Mouse (Mus musculus) midbrain, embryonic 14.5 days (tissue): ENCODE measurements around the gene Erh. TPM values are rescaled to one million over a fixed set of nuclear protein-coding genes. Genes with fewer than 3 reads are reported as not detected.

Source experiments
- ATAC-seq: fragments of 200-750 bp; cut with Nextera tagmentation; 2 replicates; pipeline ENCODE4 v1.8.0; 2017; ENCODE audit warnings: moderate number of reproducible peaks, moderate library complexity; ENCODE audit not compliant: low FRiP score, low TSS enrichment
- DNase-seq: peaks from one replicate; pipeline ENCODE4 v3.0.0-alpha.2; 2015
- H3K27ac ChIP-seq: fragments of 300-500 bp; sonication (generic); replicated peaks from 2 replicates; pipeline ENCODE4 v1.5.1; 2014; ENCODE audit warnings: mild to moderate bottlenecking, low read depth, low read length, moderate library complexity
- H3K27me3 ChIP-seq: fragments of 300-500 bp; sonication (generic); 2 replicates; pipeline ENCODE4 v1.6.1; 2014; ENCODE audit warnings: low read length, control low read depth, mixed read lengths; ENCODE audit not compliant: control insufficient read depth, insufficient read depth
- H3K36me3 ChIP-seq: fragments of 300-500 bp; sonication (generic); 2 replicates; pipeline ENCODE4 v1.6.1; 2014; ENCODE audit warnings: low read length, control low read depth; ENCODE audit not compliant: control insufficient read depth, insufficient read depth
- H3K4me1 ChIP-seq: fragments of 300-500 bp; sonication (generic); 2 replicates; pipeline ENCODE4 v1.6.1; 2014; ENCODE audit warnings: mild to moderate bottlenecking, antibody characterized with exemption, low read length, control low read depth; ENCODE audit not compliant: control insufficient read depth, insufficient read depth
- H3K4me2 ChIP-seq: fragments of 300-500 bp; sonication (generic); 2 replicates; pipeline ENCODE4 v1.6.1; 2014; ENCODE audit warnings: mild to moderate bottlenecking, low read length, moderate library complexity
- H3K4me3 ChIP-seq: fragments of 300-500 bp; sonication (generic); replicated peaks from 2 replicates; pipeline ENCODE4 v1.5.1; 2014; ENCODE audit warnings: low read depth, low read length
- H3K9ac ChIP-seq: fragments of 300-500 bp; sonication (generic); replicated peaks from 2 replicates; pipeline ENCODE4 v1.6.1; 2014; ENCODE audit warnings: mild to moderate bottlenecking, low read length, moderate library complexity
- H3K9me3 ChIP-seq: fragments of 300-500 bp; sonication (generic); 2 replicates; pipeline ENCODE4 v1.6.1; 2016; ENCODE audit warnings: low read length, control low read depth, mixed read lengths; ENCODE audit not compliant: control insufficient read depth
- WGBS: fragments of 180-500 bp; shearing (Covaris S2); extraction: QIAGEN DNeasy Blood & Tissue Kit; methylation state at CpG from one replicate; pipeline ENCODE4 v1.1.7; 2014; 5-methylcytosine and 5-hydroxymethylcytosine counted together
- polyA plus RNA-seq: library from polyadenylated mRNA; unstranded; fragments of >200 nt; fragmentation: Nextera tagmentation; extraction: Ambion mirVana; gene quantifications from 2 replicates; pipeline ENCODE4 v1.2.1, GENCODE M21; 2014

Erh gene
- polyA plus RNA-seq, 1 experiment from 2014 or later = 288 TPM

GRCm38 (mm10) chr12:80604218-80604617 is 39.9 kb downstream of the Erh start:
- no peaks in the 10 kb centered on the region for H3K9me3 ChIP-seq
- H3K36me3 ChIP-seq = peaks cover 25% of the 10 kb centered on the region
- no peak overlapping the region for H3K9ac ChIP-seq
- no peak for ATAC-seq
- no peak overlapping the region for H3K4me3 ChIP-seq
- no peak for DNase-seq
- 62% methylated on average over 2 of the region's 2 CpGs for WGBS
- H3K27ac ChIP-seq = 0 out of 2 replicates have a peak overlapping the region, but pooled peaks have one; percentile 20
- H3K27me3 ChIP-seq = no peaks in the 10 kb centered on the region
- H3K4me2 ChIP-seq = no peak overlapping the region
- H3K4me1 ChIP-seq = no peaks in the 10 kb centered on the region

- Histone ChIP-seq H3K27ac (no peak overlapping the region), H3K9me3 (no peaks in the 10 kb centered on the region), H3K27me3 (no peaks in the 10 kb centered on the region), H3K36me3 (peaks cover 31% of the 10 kb centered on the region), H3K4me3 (no peak overlapping the region), H3K4me2 (no peak overlapping the region), H3K4me1 (no peaks in the 10 kb centered on the region), H3K9ac (no peak overlapping the region)
- ATAC-seq (no peak), DNase-seq (no peak)
- WGBS = 72% methylated on average over 4 of the region's 4 CpGs
Measured at GRCm38 (mm10) chr12:80603566-80603965, 40.6 kb downstream of the Erh start.

GRCm38 (mm10) chr12:80602432-80602831 is 41.7 kb downstream of the Erh start:
- Histone ChIP-seq H3K27me3 (no peaks in the 10 kb centered on the region), H3K27ac (no peak overlapping the region), H3K4me3 (no peak overlapping the region), H3K36me3 (peaks cover 40% of the 10 kb centered on the region), H3K9me3 (no peaks in the 10 kb centered on the region), H3K4me2 (no peak overlapping the region), H3K9ac (no peak overlapping the region), H3K4me1 (no peaks in the 10 kb centered on the region)
- DNase-seq = no peak
- no peak for ATAC-seq
- WGBS = 95% methylated on average over 5 of the region's 5 CpGs

GRCm38 (mm10) chr12:80601597-80602269 is 42.4 kb downstream of the Erh start:
- Histone ChIP-seq H3K4me2 (no peak overlapping the region), H3K9ac (no peak overlapping the region), H3K27ac (no peak overlapping the region), H3K9me3 (no peaks in the 10 kb centered on the region), H3K4me3 (no peak overlapping the region), H3K36me3 (peaks cover 40% of the 10 kb centered on the region), H3K4me1 (no peaks in the 10 kb centered on the region), H3K27me3 (no peaks in the 10 kb centered on the region)
- WGBS = 91% methylated on average over 9 of the region's 9 CpGs
- no peak for DNase-seq
- no peak for ATAC-seq

- Histone ChIP-seq H3K27me3 (no peaks in the 10 kb centered on the region), H3K4me3 (no peak overlapping the region), H3K36me3 (peaks cover 43% of the 10 kb centered on the region), H3K4me1 (no peaks in the 10 kb centered on the region), H3K9me3 (no peaks in the 10 kb centered on the region), H3K9ac (no peak overlapping the region), H3K4me2 (no peak overlapping the region), H3K27ac (peak overlapping the region; percentile 41; the same call in 1 of the 2 replicates)
- WGBS = 31% methylated on average over 6 of the region's 6 CpGs
- peak; percentile 40 for DNase-seq
- ATAC-seq = 0 out of 2 replicates have a peak, but pooled peaks have one; percentile 57
Measured at GRCm38 (mm10) chr12:80598756-80599155, 45.4 kb downstream of the Erh start.

- DNase-seq (no peak), ATAC-seq (no peak)
- Histone ChIP-seq H3K9me3 (no peaks in the 10 kb centered on the region), H3K27me3 (no peaks in the 10 kb centered on the region), H3K4me1 (no peaks in the 10 kb centered on the region), H3K4me2 (no peak overlapping the region), H3K4me3 (no peak overlapping the region), H3K36me3 (peaks cover 42% of the 10 kb centered on the region), H3K9ac (no peak overlapping the region), H3K27ac (0 out of 2 replicates have a peak overlapping the region, but pooled peaks have one; percentile 41)
- WGBS = 23% methylated on average over 7 of the region's 7 CpGs
Measured at GRCm38 (mm10) chr12:80598236-80598635, 45.9 kb downstream of the Erh start.

- Histone ChIP-seq H3K4me1 (no peaks in the 10 kb centered on the region), H3K4me2 (no peak overlapping the region), H3K4me3 (no peak overlapping the region), H3K27me3 (no peaks in the 10 kb centered on the region), H3K9me3 (no peaks in the 10 kb centered on the region), H3K27ac (no peak overlapping the region), H3K36me3 (peaks cover 41% of the 10 kb centered on the region), H3K9ac (no peak overlapping the region)
- DNase-seq (no peak), ATAC-seq (no peak)
- 81% methylated on average over 4 of the region's 4 CpGs for WGBS
Measured at GRCm38 (mm10) chr12:80595968-80596367, 48.2 kb downstream of the Erh start.

- Histone ChIP-seq H3K27ac (no peak overlapping the region), H3K9me3 (no peaks in the 10 kb centered on the region), H3K27me3 (no peaks in the 10 kb centered on the region), H3K4me2 (no peak overlapping the region), H3K9ac (no peak overlapping the region), H3K36me3 (peaks cover 43% of the 10 kb centered on the region), H3K4me3 (no peak overlapping the region), H3K4me1 (no peaks in the 10 kb centered on the region)
- DNase-seq = no peak
- 96% methylated on average over 4 of the region's 4 CpGs for WGBS
- ATAC-seq = no peak
Measured at GRCm38 (mm10) chr12:80595566-80595965, 48.6 kb downstream of the Erh start.

- DNase-seq (no peak), ATAC-seq (no peak)
- Histone ChIP-seq H3K4me2 (no peak overlapping the region), H3K9ac (no peak overlapping the region), H3K4me3 (no peak overlapping the region), H3K4me1 (no peaks in the 10 kb centered on the region), H3K27me3 (no peaks in the 10 kb centered on the region), H3K9me3 (no peaks in the 10 kb centered on the region), H3K27ac (no peak overlapping the region), H3K36me3 (peaks cover 46% of the 10 kb centered on the region)
- 93% methylated on average over 4 of the region's 4 CpGs for WGBS
Measured at GRCm38 (mm10) chr12:80594781-80595180, 49.4 kb downstream of the Erh start.
